Mouse (Mus musculus): ENCODE results near the gene Dennd1b. TPM values are rescaled to one million over a fixed set of nuclear protein-coding genes. Genes with fewer than 3 reads are reported as not detected.

Gene Dennd1b
- polyA plus RNA-seq, 1 experiment from 2014 or later: 13.5 TPM

- 68% methylated on average over 3 of the region's 3 CpGs for WGBS
- ATAC-seq (replicated peaks; ENCODE audit: low FRiP score) (no peak), DNase-seq (ENCODE audit: low spot score) (no peak)
- H3K36me3 ChIP-seq (ENCODE audit: control insufficient read depth, insufficient read depth, low read length): no peaks in the 10 kb centered on the region
- no peak overlapping the region for H3K4me3 ChIP-seq (ENCODE audit: low read depth, low read length)
- H3K27ac ChIP-seq (ENCODE audit: low read depth, low read length): no peak overlapping the region
- H3K4me2 ChIP-seq (ENCODE audit: low read depth, low read length, severe bottlenecking): no peak overlapping the region
- H3K9me3 ChIP-seq (ENCODE audit: control insufficient read depth, low read length): no peaks in the 10 kb centered on the region
- no peak overlapping the region for H3K9ac ChIP-seq (ENCODE audit: low read length)
- H3K4me1 ChIP-seq (replicated peaks; ENCODE audit: control insufficient read depth, insufficient read depth, low read length): no peaks in the 10 kb centered on the region
- no peaks in the 10 kb centered on the region for H3K27me3 ChIP-seq (ENCODE audit: control insufficient read depth, insufficient read depth, low read length)
Observed at GRCm38 (mm10) chr1:138929985-138930384, 33.2 kb upstream of the Dennd1b start.

- ATAC-seq (replicated peaks; ENCODE audit: low FRiP score) (no peak), DNase-seq (ENCODE audit: low spot score) (no peak)
- Histone ChIP-seq H3K4me2 (ENCODE audit: low read depth, low read length, severe bottlenecking) (no peak overlapping the region), H3K27ac (ENCODE audit: low read depth, low read length) (no peak overlapping the region), H3K9me3 (ENCODE audit: control insufficient read depth, low read length) (no peaks in the 10 kb centered on the region), H3K9ac (ENCODE audit: low read length) (no peak overlapping the region), H3K27me3 (ENCODE audit: control insufficient read depth, insufficient read depth, low read length) (no peaks in the 10 kb centered on the region), H3K36me3 (ENCODE audit: control insufficient read depth, insufficient read depth, low read length) (no peaks in the 10 kb centered on the region), H3K4me3 (ENCODE audit: low read depth, low read length) (no peak overlapping the region), H3K4me1 (replicated peaks; ENCODE audit: control insufficient read depth, insufficient read depth, low read length) (no peaks in the 10 kb centered on the region)
- WGBS: 80% methylated on average over 3 of the region's 3 CpGs
Observed at GRCm38 (mm10) chr1:138930856-138931255, 32.4 kb upstream of the Dennd1b start.

GRCm38 (mm10) chr1:138936169-138936568 is 27.1 kb upstream of the Dennd1b start:
- 88% methylated on average over 6 of the region's 6 CpGs for WGBS
- Histone ChIP-seq H3K36me3 (ENCODE audit: control insufficient read depth, insufficient read depth, low read length) (no peaks in the 10 kb centered on the region), H3K4me3 (ENCODE audit: low read depth, low read length) (no peak overlapping the region), H3K27me3 (ENCODE audit: control insufficient read depth, insufficient read depth, low read length) (no peaks in the 10 kb centered on the region), H3K27ac (ENCODE audit: low read depth, low read length) (no peak overlapping the region), H3K9ac (ENCODE audit: low read length) (no peak overlapping the region), H3K4me2 (ENCODE audit: low read depth, low read length, severe bottlenecking) (no peak overlapping the region), H3K9me3 (ENCODE audit: control insufficient read depth, low read length) (no peaks in the 10 kb centered on the region), H3K4me1 (replicated peaks; ENCODE audit: control insufficient read depth, insufficient read depth, low read length) (no peaks in the 10 kb centered on the region)
- no peak for ATAC-seq (replicated peaks; ENCODE audit: low FRiP score)
- DNase-seq (ENCODE audit: low spot score): no peak

- no peak overlapping the region for H3K4me2 ChIP-seq (ENCODE audit: low read depth, low read length, severe bottlenecking)
Observed at GRCm38 (mm10) chr1:138937686-138938370, 25.4 kb upstream of the Dennd1b start.

GRCm38 (mm10) chr1:138939579-138940139 is 23.6 kb upstream of the Dennd1b start:
- WGBS: 77% methylated on average over 6 of the region's 6 CpGs
- Histone ChIP-seq H3K4me2 (ENCODE audit: low read depth, low read length, severe bottlenecking) (no peak overlapping the region), H3K27ac (ENCODE audit: low read depth, low read length) (no peak overlapping the region), H3K4me1 (replicated peaks; ENCODE audit: control insufficient read depth, insufficient read depth, low read length) (no peaks in the 10 kb centered on the region), H3K9ac (ENCODE audit: low read length) (no peak overlapping the region), H3K36me3 (ENCODE audit: control insufficient read depth, insufficient read depth, low read length) (no peaks in the 10 kb centered on the region), H3K4me3 (ENCODE audit: low read depth, low read length) (no peak overlapping the region), H3K27me3 (ENCODE audit: control insufficient read depth, insufficient read depth, low read length) (no peaks in the 10 kb centered on the region), H3K9me3 (ENCODE audit: control insufficient read depth, low read length) (no peaks in the 10 kb centered on the region)
- DNase-seq (ENCODE audit: low spot score) (no peak), ATAC-seq (replicated peaks; ENCODE audit: low FRiP score) (no peak)

More at GRCm38 (mm10) chr1:138937686-138938370, 25.4 kb upstream of the Dennd1b start:
- no peak overlapping the region for H3K27ac ChIP-seq (ENCODE audit: low read depth, low read length)
- no peaks in the 10 kb centered on the region for H3K36me3 ChIP-seq (ENCODE audit: control insufficient read depth, insufficient read depth, low read length)
- H3K9me3 ChIP-seq (ENCODE audit: control insufficient read depth, low read length): no peaks in the 10 kb centered on the region
- H3K27me3 ChIP-seq (ENCODE audit: control insufficient read depth, insufficient read depth, low read length): no peaks in the 10 kb centered on the region
- DNase-seq (ENCODE audit: low spot score): no peak
- H3K4me1 ChIP-seq (replicated peaks; ENCODE audit: control insufficient read depth, insufficient read depth, low read length): no peaks in the 10 kb centered on the region
- H3K4me3 ChIP-seq (ENCODE audit: low read depth, low read length): no peak overlapping the region
- no peak for ATAC-seq (replicated peaks; ENCODE audit: low FRiP score)
- H3K9ac ChIP-seq (ENCODE audit: low read length): no peak overlapping the region
- WGBS: 88% methylated on average over 6 of the region's 6 CpGs

- WGBS: 92% methylated on average over 8 of the region's 8 CpGs
- no peak for DNase-seq (ENCODE audit: low spot score)
- H3K27ac ChIP-seq (ENCODE audit: low read depth, low read length): no peak overlapping the region
Observed at GRCm38 (mm10) chr1:138940407-138940806, 22.8 kb upstream of the Dennd1b start.

GRCm38 (mm10) chr1:138952173-138952572 is 11.1 kb upstream of the Dennd1b start:
- ATAC-seq (replicated peaks; ENCODE audit: low FRiP score): no peak

More at GRCm38 (mm10) chr1:138940407-138940806, 22.8 kb upstream of the Dennd1b start:
- Histone ChIP-seq H3K36me3 (ENCODE audit: control insufficient read depth, insufficient read depth, low read length) (no peaks in the 10 kb centered on the region), H3K4me1 (replicated peaks; ENCODE audit: control insufficient read depth, insufficient read depth, low read length) (no peaks in the 10 kb centered on the region), H3K9ac (ENCODE audit: low read length) (no peak overlapping the region), H3K4me2 (ENCODE audit: low read depth, low read length, severe bottlenecking) (no peak overlapping the region), H3K27me3 (ENCODE audit: control insufficient read depth, insufficient read depth, low read length) (no peaks in the 10 kb centered on the region), H3K9me3 (ENCODE audit: control insufficient read depth, low read length) (no peaks in the 10 kb centered on the region), H3K4me3 (ENCODE audit: low read depth, low read length) (no peak overlapping the region)
- ATAC-seq (replicated peaks; ENCODE audit: low FRiP score): no peak

GRCm38 (mm10) chr1:138954978-138955377 is 8.3 kb upstream of the Dennd1b start:
- whole genome bisulfite sequencing: 87% methylated on average over 5 of the region's 5 CpGs
- no peaks in the 10 kb centered on the region for H3K36me3 ChIP-seq (ENCODE audit: control insufficient read depth, insufficient read depth, low read length)

More at GRCm38 (mm10) chr1:138952173-138952572, 11.1 kb upstream of the Dennd1b start:
- H3K4me3 ChIP-seq (ENCODE audit: low read depth, low read length): no peak overlapping the region
- no peaks in the 10 kb centered on the region for H3K27me3 ChIP-seq (ENCODE audit: control insufficient read depth, insufficient read depth, low read length)
- no peak for DNase-seq (ENCODE audit: low spot score)
- H3K4me1 ChIP-seq (replicated peaks; ENCODE audit: control insufficient read depth, insufficient read depth, low read length): no peaks in the 10 kb centered on the region
- H3K9me3 ChIP-seq (ENCODE audit: control insufficient read depth, low read length): no peaks in the 10 kb centered on the region
- H3K36me3 ChIP-seq (ENCODE audit: control insufficient read depth, insufficient read depth, low read length): no peaks in the 10 kb centered on the region
- H3K27ac ChIP-seq (ENCODE audit: low read depth, low read length): no peak overlapping the region
- no peak overlapping the region for H3K4me2 ChIP-seq (ENCODE audit: low read depth, low read length, severe bottlenecking)
- H3K9ac ChIP-seq (ENCODE audit: low read length): no peak overlapping the region

GRCm38 (mm10) chr1:138955455-138955854 is 7.8 kb upstream of the Dennd1b start:
- Histone ChIP-seq H3K4me2 (ENCODE audit: low read depth, low read length, severe bottlenecking) (no peak overlapping the region), H3K9ac (ENCODE audit: low read length) (no peak overlapping the region), H3K4me1 (replicated peaks; ENCODE audit: control insufficient read depth, insufficient read depth, low read length) (no peaks in the 10 kb centered on the region), H3K27me3 (ENCODE audit: control insufficient read depth, insufficient read depth, low read length) (no peaks in the 10 kb centered on the region), H3K9me3 (ENCODE audit: control insufficient read depth, low read length) (no peaks in the 10 kb centered on the region), H3K4me3 (ENCODE audit: low read depth, low read length) (no peak overlapping the region), H3K27ac (ENCODE audit: low read depth, low read length) (no peak overlapping the region), H3K36me3 (ENCODE audit: control insufficient read depth, insufficient read depth, low read length) (no peaks in the 10 kb centered on the region)
- no peak for DNase-seq (ENCODE audit: low spot score)
- ATAC-seq (replicated peaks; ENCODE audit: low FRiP score): no peak
- WGBS: 87% methylated on average over 4 of the region's 4 CpGs

More at GRCm38 (mm10) chr1:138954978-138955377, 8.3 kb upstream of the Dennd1b start:
- H3K9ac ChIP-seq (ENCODE audit: low read length): no peak overlapping the region
- H3K27me3 ChIP-seq (ENCODE audit: control insufficient read depth, insufficient read depth, low read length): no peaks in the 10 kb centered on the region
- H3K9me3 ChIP-seq (ENCODE audit: control insufficient read depth, low read length): no peaks in the 10 kb centered on the region
- no peaks in the 10 kb centered on the region for H3K4me1 ChIP-seq (replicated peaks; ENCODE audit: control insufficient read depth, insufficient read depth, low read length)
- no peak overlapping the region for H3K27ac ChIP-seq (ENCODE audit: low read depth, low read length)
- DNase-seq (ENCODE audit: low spot score) (no peak), ATAC-seq (replicated peaks; ENCODE audit: low FRiP score) (no peak)
- no peak overlapping the region for H3K4me3 ChIP-seq (ENCODE audit: low read depth, low read length)
- H3K4me2 ChIP-seq (ENCODE audit: low read depth, low read length, severe bottlenecking): no peak overlapping the region
